Mouse (Mus musculus): Measurements from ENCODE around the gene Btf3.

Gene Btf3

DNA sequence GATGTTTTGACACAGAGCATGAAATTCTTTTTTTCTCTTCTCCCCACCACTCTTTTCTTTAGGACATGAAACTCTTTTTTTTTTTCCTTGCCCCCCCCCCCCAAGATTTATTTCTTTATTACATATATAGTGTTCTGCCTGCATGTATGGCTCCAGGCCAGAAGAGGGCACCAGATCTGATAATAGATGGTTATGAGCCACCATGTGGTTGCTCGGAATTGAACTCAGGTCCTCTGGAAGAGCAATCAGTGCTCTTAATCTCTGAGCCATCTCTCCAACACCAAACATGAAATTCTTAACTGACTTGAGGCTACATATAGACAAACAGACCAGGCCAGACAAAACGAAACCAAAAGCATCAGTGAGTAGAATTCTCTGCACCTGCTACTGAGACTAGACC, 39.3 kb downstream of the Btf3 start:
- no peak for DNase-seq (ENCODE audit: low spot score in 2 of 2)

DNA sequence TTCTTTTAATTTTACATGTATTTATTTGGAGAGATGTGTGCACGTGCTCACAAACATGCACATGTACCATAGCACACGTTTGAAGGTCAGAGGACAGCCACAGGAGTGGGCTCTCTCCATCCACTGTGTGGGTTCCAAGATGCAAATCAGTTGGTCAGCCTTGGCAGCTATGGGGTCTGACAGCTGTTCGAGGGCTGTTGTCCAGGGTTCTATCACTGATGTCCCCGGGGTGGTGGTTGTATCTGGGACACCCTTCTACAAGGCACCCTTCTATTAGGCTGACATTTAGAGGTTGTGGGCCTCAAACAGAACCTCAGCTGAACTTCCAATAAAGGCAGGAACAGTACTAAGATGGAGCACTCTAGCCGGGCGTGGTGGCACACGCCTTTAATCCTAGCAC, 40.6 kb downstream of the Btf3 start:
- DNase-seq (ENCODE audit: low spot score in 2 of 2), result no peak

DNA sequence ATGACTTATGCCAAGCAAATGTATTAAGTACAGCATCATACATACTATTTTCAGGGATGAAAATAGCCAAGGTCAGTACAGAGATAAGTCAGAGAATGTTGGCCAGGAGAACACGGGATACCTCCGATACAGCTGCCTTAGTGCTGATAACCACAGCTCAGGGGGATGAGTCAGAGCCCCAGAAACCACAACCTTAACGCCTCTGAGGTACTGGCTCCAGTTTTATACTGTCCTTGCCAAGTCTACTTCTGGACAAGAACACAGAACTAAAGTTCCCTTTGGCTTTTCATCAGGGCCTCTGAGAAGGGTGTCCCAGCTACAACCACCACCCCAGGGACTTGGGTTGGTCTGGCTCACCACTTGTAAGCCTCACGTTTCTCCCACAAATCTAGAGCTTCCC, 41.2 kb downstream of the Btf3 start:
- no peak for DNase-seq (ENCODE audit: low spot score in 2 of 2)

- DNase-seq (ENCODE audit: low spot score in 2 of 2), result no peak
Observed at GRCm38 (mm10) chr13:98274023-98274422, 42.8 kb downstream of the Btf3 start.

- no peak for DNase-seq (ENCODE audit: low spot score in 2 of 2)
Observed at GRCm38 (mm10) chr13:98264111-98264510, 52.7 kb downstream of the Btf3 start.

- DNase-seq (ENCODE audit: low spot score in 2 of 2), result no peak
Observed at GRCm38 (mm10) chr13:98263458-98263987, 53.3 kb downstream of the Btf3 start.

GRCm38 (mm10) chr13:98262636-98263457, 54.0 kb downstream of the Btf3 start, which contains the start of the genes Utp15 and Ankra2:
Gene Utp15 (minus strand): TSS chr13:98263041.
Gene Ankra2 (plus strand): TSS chr13:98263074.
- peak; percentile 98 for DNase-seq (ENCODE audit: low spot score in 2 of 2)

Data from frontal cortex, postnatal 10 days (tissue).